Comparison of ENCODE assay signal across 25 mouse cellular contexts in genomic region chr9:35561583-35561982, GRCm38 (mm10). TPM values are rescaled to one million over a fixed set of nuclear protein-coding genes. Genes with fewer than 3 reads are reported as not detected.
"Had no signal": no experiment of that assay in that cellular context is flagged by ENCODE, and none has a peak within 500 bp of the region (broad histone marks: within the 10 kb centered on the region; RNA-seq: fewer than 3 reads in every experiment).

No protein-coding gene starts in this region.

- H3K9me3 ChIP-seq: limb, embryonic 12.5 days; limb, embryonic 15.5 days had no signal

- H3K27ac ChIP-seq: kidney, postnatal 0 days; layer of hippocampus, adult 2 months; limb, embryonic 12.5 days; limb, embryonic 15.5 days; liver, embryonic 14.5 days; macrophage had no signal

- H3K4me2 ChIP-seq: limb, embryonic 12.5 days; limb, embryonic 15.5 days; liver, embryonic 11.5 days; lung, embryonic 14.5 days had no signal

- DNase-seq: kidney, adult 18-20 months; kidney, postnatal 25 days; liver, postnatal 0 days; lung, embryonic 14.5 days; midbrain, embryonic 14.5 days; thymus, postnatal 25 days had no signal

- H3K27me3 ChIP-seq: limb, embryonic 15.5 days had no signal

- H3K4me3 ChIP-seq: layer of hippocampus, adult 2 months; limb, embryonic 12.5 days; limb, embryonic 15.5 days had no signal

- H3K9ac ChIP-seq: limb, embryonic 12.5 days; limb, embryonic 15.5 days; liver, embryonic 14.5 days; liver, postnatal 0 days; lung, embryonic 14.5 days had no signal

- ATAC-seq: liver, postnatal 0 days; lung, postnatal 0 days had no signal

RNA-seq across cellular contexts. Expression of gene Ddx25, which starts 3.3 kb away (rescaled TPM):
- polyA plus RNA-seq: macrophage had no signal

RNA-seq across cellular contexts. Expression of gene Pate2, which starts 8.5 kb away (rescaled TPM):
- polyA plus RNA-seq: large intestine, adult 2 months; macrophage had no signal

RNA-seq across cellular contexts. Expression of gene Gm1113, which starts 43.5 kb away (rescaled TPM):
- total RNA-seq: layer of hippocampus, adult 2 months; layer of hippocampus, postnatal 14 days; left cerebral cortex, postnatal 25 days; megakaryocyte, adult 5-6 weeks; midbrain, postnatal 0 days had no signal
- polyA plus RNA-seq: kidney, embryonic 14.5 days; kidney, postnatal 0 days; large intestine, adult 2 months; limb, embryonic 12.5 days; limb, embryonic 15.5 days; liver, embryonic 11.5 days; liver, embryonic 14.5 days; liver, postnatal 0 days; lung, embryonic 14.5 days; lung, postnatal 0 days; macrophage; midbrain, embryonic 14.5 days; midbrain, postnatal 0 days; neural tube, embryonic 11.5 days; neural tube, embryonic 14.5 days; small intestine, adult 2 months; spleen, adult 2 months; stomach, embryonic 16.5 days had no signal
